Mouse (Mus musculus): ENCODE measurements around the gene BC067074.

GRCm38 (mm10) chr13:113332256-113332655 is 39.3 kb downstream of the BC067074 start:
- TF ChIP-seq CTCF (IDR thresholded peaks at IDR 0.05; ENCODE audit: low read depth) (no peak), EP300 (optimal IDR thresholded peaks at IDR 0.05) (no peak)
